Mouse (Mus musculus): ENCODE measurements around the gene Pomp.

Pomp gene

DNA sequence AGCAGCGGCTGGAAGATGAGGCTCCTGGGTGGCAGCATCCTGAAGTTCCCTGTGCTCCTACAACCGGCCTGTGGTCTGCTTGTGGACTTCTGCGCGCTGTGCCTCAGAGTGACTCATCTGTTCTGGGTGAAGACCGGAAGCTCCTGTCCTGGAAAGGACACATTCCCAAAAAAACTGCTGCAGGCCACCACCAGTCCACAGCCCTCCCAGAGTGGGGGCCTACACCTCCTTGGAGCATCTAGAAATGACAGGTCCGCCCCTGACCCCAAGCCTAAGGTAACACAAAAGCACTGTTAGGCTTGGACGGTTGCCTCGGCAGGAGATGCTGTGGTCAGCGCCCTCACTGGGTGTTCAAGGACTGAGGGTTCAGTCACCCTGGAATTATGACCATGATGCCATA is 42.9 kb downstream of the Pomp start:
- no peak for DNase-seq

DNA sequence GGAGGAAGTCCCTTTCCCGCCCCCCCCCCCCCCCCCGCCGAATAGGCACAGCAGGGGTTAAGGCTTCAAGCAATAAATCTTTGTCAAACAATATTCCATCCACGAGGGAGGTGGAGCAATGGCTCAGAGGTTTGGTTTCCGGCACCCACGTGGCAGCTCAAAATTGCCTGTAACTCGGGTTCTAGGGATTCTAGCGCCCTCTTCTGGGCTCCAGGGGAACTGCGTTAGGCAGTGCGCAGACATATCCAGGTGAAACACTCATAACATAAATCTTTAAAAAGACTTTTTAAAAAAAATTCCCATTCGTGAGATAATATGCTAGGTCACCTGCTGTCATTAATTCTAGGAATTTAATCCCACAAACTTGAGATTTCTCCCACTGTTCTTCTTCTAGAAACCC is 46.9 kb downstream of the Pomp start:
- DNase-seq: no peak

GRCm38 (mm10) chr5:147907851-147908250 is 47.6 kb downstream of the Pomp start:
- DNase-seq: no peak

- DNase-seq: no peak
Measured at GRCm38 (mm10) chr5:147910807-147911509, 50.7 kb downstream of the Pomp start.

DNA sequence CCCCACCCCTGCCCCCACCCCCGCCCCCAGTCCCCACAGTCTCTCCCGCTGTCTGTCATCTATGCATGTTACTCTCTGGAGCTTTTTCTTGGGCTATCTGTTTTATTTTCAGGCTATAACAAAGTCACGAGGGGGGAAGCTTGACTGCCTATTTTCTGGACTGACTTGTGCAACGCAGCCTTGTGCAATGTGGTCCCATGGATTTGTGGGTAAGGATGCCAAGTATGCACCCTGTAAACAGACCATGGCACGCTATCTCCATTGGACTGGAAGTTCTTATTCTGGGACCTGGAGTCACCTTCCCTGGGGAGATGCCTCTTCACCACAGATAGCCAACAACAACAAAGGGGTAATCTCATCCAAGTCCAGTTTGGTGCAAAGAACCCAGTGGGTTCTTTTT is 51.5 kb downstream of the Pomp start:
- DNase-seq: no peak

DNA sequence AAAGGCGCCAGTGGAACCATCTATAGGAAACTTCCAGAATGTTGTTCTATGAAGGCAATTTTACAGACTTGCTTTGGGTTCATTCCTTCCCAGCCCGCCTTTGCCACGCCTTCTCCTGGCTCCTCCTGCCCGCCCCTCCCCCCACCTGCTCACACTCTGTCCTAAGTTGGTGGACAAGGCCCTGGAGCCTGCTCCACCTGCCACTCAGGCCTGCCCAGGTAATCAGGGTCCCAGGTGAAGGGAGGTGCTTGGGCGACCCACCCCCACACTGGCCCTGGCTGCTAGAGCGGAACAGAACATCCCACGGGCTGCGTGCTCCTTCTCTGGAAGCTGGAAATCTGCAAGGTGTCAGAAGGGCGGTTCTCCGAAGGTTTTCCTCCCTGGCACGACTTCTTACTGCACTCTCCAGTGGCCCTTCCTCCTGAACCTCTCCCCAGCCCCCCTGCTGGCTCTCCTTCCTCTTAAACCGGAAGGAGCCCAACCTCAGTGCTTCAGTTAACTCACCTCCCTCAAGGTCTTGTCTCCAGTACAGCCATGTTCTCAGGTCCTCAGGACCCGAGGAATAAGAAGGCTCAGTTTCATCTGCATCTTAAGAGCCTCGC is 53.1 kb downstream of the Pomp start:
- DNase-seq: no peak

GRCm38 (mm10) chr5:147915038-147915566 is 54.8 kb downstream of the Pomp start:
- DNase-seq: no peak

DNA sequence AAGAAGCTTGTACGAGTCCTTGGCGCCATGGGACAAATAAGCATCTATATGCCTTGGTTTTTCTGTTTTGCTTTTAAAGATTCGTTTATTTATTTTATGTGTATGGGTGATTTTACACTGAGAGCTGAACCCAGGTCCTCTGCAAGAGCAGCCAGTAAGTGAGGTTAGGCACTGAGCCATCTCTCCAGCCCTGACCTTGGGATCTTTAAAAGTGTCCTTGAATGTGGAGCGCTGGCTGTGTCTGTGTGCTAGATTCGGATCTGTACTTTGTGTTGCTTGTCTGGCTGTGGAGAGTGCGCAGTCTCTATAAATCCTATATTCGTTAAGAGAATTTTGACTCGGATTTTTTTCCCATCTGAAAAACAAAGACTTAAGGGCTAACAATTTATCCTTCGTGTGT is 55.9 kb downstream of the Pomp start:
- no peak for DNase-seq

DNA sequence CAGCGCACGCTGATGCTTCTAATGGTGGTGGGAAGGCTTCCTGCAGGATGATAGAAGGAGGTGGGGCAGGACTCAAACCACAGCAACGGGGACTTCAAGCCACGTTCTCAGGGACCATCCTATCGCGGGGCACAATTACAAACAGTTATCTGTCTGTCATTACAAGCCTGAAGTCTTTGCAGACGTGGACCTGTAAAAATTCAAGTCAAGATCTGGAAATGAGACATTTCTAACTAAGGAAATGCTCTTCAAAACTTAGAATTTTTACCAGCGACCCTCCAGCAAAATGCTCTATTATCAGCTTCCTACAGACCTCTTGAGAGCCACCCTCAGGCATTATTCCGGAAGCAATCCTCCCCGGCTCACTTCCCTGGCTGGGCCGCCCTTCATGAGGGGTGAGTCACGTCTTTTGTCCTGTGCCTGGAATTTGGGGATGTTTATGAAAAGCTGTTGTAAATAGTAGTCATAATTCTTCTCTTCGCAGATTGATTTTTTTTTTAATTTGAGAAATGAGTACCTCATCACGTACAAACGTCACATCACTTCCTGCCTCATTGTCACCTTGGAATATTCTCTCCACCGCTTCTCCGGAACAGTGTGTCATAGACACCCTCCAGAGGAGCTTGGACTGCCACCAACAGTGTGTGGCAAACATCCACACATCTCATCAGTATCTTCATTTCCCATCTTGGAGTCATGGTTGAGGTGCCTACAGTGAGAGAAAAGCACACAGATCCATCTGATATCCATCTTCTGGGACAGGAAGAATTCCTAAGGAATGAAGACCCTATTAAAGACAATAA is 58.0 kb downstream of the Pomp start:
- no peak for DNase-seq

DNA sequence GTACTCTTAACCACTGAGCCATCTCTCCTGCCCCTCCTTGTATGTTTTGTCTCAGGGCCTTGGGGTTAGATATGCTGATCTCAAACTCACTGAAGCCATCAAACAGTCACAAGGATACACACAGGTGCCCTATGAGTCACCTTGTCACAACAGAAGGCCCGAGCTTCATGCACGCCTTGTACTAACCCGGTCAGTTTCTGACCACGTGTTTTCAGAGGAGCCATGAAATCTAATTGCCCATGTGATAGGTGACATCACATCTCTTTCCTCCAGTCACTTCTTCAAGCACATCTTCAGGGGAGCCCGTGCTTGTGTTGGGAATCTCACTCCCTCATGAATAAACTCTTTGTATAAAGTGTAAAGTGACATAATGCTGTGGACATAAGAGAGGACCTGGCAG is 64.4 kb downstream of the Pomp start:
- DNase-seq: no peak

Data from thymus, adult 18-20 months (tissue).